Mouse (Mus musculus) heart, embryonic 16.5 days (tissue): ENCODE measurements around the gene Zfp704. TPM values are rescaled to one million over a fixed set of nuclear protein-coding genes. Genes with fewer than 3 reads are reported as not detected.

ENCODE experiments used
- ATAC-seq: fragments of 200-750 bp; cut with Nextera tagmentation; replicated peaks from 2 replicates; pipeline ENCODE4 v1.8.0; 2017; ENCODE audit warnings: moderate number of reproducible peaks; ENCODE audit not compliant: insufficient read depth, low FRiP score; ENCODE audit errors: extremely low read depth
- H3K27ac ChIP-seq: fragments of 300-500 bp; sonication (generic); 2 replicates; pipeline ENCODE4 v1.5.1; 2014; ENCODE audit warnings: mild to moderate bottlenecking, low read length, control low read depth, moderate library complexity
- H3K27me3 ChIP-seq: fragments of 300-500 bp; sonication (generic); 2 replicates; pipeline ENCODE4 v1.6.1; 2014; ENCODE audit warnings: low read length, mixed read lengths; ENCODE audit not compliant: control insufficient read depth, insufficient read depth
- H3K36me3 ChIP-seq: fragments of 300-500 bp; sonication (generic); 2 replicates; pipeline ENCODE4 v1.6.1; 2014; ENCODE audit not compliant: control insufficient read depth, insufficient read depth
- H3K4me1 ChIP-seq: fragments of 300-500 bp; sonication (generic); 2 replicates; pipeline ENCODE4 v1.6.1; 2014; ENCODE audit warnings: low read length, mixed read lengths; ENCODE audit not compliant: control insufficient read depth, insufficient read depth
- H3K4me2 ChIP-seq: fragments of 300-500 bp; sonication (generic); 2 replicates; pipeline ENCODE4 v1.6.1; 2014; ENCODE audit warnings: low read depth, mild to moderate bottlenecking, control low read depth, low read length
- H3K4me3 ChIP-seq: fragments of 300-500 bp; sonication (generic); 2 replicates; pipeline ENCODE4 v1.5.1; 2014; ENCODE audit warnings: mild to moderate bottlenecking, control low read depth, low read length
- H3K9ac ChIP-seq: fragments of 300-500 bp; sonication (generic); 2 replicates; pipeline ENCODE4 v1.6.1; 2014; ENCODE audit warnings: low read length, control low read depth
- H3K9me3 ChIP-seq: fragments of 300-500 bp; sonication (generic); replicated peaks from 2 replicates; pipeline ENCODE4 v1.6.1; 2016; ENCODE audit warnings: low read length; ENCODE audit not compliant: control insufficient read depth
- WGBS: fragments of 180-500 bp; shearing (Covaris S2); extraction: QIAGEN DNeasy Blood & Tissue Kit; methylation state at CpG from one replicate; pipeline ENCODE4 v1.1.7; 2014; 5-methylcytosine and 5-hydroxymethylcytosine counted together
- polyA plus RNA-seq: library from polyadenylated mRNA; unstranded; fragments of >200 nt; fragmentation: Nextera tagmentation; extraction: Ambion mirVana; gene quantifications from 2 replicates; pipeline ENCODE4 v1.2.1, GENCODE M21; 2015

Gene Zfp704
- polyA plus RNA-seq, 1 experiment from 2014 or later = 6.0 TPM

GRCm38 (mm10) chr3:9455351-9455750 is 154.5 kb downstream of the Zfp704 start:
- no peaks in the 10 kb centered on the region for H3K9me3 ChIP-seq

GRCm38 (mm10) chr3:9454556-9455330 is 155.1 kb downstream of the Zfp704 start:
- no peak overlapping the region for H3K4me3 ChIP-seq
- H3K4me2 ChIP-seq = no peak overlapping the region
- WGBS = 48% methylated on average over 8 of the region's 8 CpGs
- no peak overlapping the region for H3K27ac ChIP-seq
- ATAC-seq = peak; percentile 45; the same call in 1 of the 2 replicates
- no peaks in the 10 kb centered on the region for H3K27me3 ChIP-seq
- no peaks in the 10 kb centered on the region for H3K36me3 ChIP-seq
- peaks cover 6% of the 10 kb centered on the region for H3K4me1 ChIP-seq
- no peaks in the 10 kb centered on the region for H3K9me3 ChIP-seq
- no peak overlapping the region for H3K9ac ChIP-seq

More at GRCm38 (mm10) chr3:9455351-9455750, 154.5 kb downstream of the Zfp704 start:
- Histone ChIP-seq H3K36me3 (no peaks in the 10 kb centered on the region), H3K9ac (no peak overlapping the region), H3K4me1 (peaks cover 6% of the 10 kb centered on the region), H3K4me2 (no peak overlapping the region), H3K27me3 (no peaks in the 10 kb centered on the region), H3K27ac (no peak overlapping the region), H3K4me3 (no peak overlapping the region)
- no peak for ATAC-seq
- 86% methylated on average over 5 of the region's 5 CpGs for WGBS

DNA sequence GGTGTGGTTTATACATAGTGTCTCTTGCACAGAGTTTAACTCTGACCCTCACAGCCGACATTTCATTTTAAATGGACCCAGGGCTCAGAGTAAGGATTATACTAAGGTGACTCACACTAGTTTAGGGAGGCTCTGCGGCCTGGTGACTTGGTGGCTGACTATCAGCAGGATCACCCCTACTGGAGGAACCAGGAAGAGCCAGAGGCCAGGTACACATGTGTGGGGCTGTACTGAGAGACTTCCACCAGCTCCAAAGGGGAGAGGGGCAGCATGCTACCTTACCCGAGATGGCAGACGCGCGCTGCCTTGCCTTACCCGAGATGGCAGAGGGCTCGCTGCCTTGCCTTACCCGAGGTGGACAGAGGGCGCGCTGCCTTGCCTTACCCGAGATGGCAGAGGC is 159.4 kb downstream of the Zfp704 start:
- 90% methylated on average over 12 of the region's 12 CpGs for WGBS
- H3K4me3 ChIP-seq = no peak overlapping the region
- H3K4me1 ChIP-seq = peaks cover 10% of the 10 kb centered on the region
- H3K27ac ChIP-seq = no peak overlapping the region
- H3K9ac ChIP-seq = no peak overlapping the region
- no peak overlapping the region for H3K4me2 ChIP-seq
- peaks cover 3% of the 10 kb centered on the region; the same call in 1 of the 2 replicates for H3K9me3 ChIP-seq
- no peak for ATAC-seq
- no peaks in the 10 kb centered on the region for H3K27me3 ChIP-seq
- peaks cover 7% of the 10 kb centered on the region for H3K36me3 ChIP-seq

DNA sequence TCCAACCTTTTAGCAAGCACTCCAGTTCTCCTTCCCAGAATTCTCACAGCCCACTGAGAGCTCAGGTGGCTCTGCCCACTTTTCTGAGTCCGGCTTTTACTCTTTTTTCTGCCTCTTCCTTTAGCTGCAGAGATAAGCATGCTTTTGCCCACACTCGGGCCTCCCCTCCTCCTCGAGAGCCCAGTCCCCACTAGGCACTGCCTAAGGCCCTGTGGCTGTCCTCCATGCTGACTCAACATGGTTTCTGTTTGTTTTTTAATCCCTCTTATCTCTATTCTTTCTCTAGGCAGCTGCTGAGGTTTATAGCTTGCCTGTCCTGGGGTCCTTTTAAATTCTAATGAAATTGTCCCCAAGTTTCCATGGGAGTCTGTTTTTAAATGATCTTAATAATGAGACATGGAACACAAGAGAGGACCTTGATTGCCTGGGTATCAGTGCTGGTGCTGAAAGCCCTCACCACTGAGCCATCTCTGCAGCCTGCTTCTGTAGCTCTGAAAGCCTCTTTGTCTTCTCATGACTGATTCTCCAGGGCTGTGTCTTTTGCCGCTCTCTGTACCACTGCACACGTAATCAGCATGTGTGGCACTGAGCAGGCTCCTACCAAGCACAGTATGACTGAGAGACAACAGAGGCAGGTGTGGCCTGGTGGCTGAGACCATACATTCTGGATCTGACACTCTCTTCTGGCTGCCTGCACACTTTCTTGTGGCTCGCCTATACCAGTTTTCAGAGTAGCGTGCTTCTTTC is 160.5 kb downstream of the Zfp704 start:
- 65% methylated on average over 7 of the region's 7 CpGs for WGBS
- H3K27ac ChIP-seq = peak overlapping the region; percentile 40; the same call in 1 of the 2 replicates

DNA sequence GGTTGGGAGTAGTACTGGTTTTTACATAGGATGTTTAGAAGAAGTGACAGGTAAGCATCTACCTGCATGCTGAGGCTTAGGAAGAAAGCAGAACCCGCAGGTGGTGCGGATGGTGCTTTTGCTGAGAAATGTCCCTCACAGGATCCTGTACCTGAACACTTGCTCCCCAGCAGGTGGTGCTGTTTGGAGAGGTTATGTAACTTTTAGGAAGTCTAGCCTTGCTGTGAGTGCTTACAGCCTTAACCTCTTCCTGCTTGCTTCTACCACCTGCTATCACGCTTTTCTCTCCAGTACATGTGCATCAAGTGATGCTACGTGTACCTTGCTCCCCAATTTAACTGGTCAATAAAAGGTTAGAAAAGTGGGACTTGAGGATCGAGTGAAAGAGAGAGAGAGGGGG is 161.3 kb downstream of the Zfp704 start:
- H3K4me3 ChIP-seq = no peak overlapping the region
- H3K9me3 ChIP-seq = peaks cover 3% of the 10 kb centered on the region; the same call in 1 of the 2 replicates
- H3K4me1 ChIP-seq = peaks cover 5% of the 10 kb centered on the region
- WGBS = 91% methylated on average over 5 of the region's 5 CpGs
- no peak overlapping the region for H3K4me2 ChIP-seq
- no peak overlapping the region for H3K27ac ChIP-seq
- H3K27me3 ChIP-seq = no peaks in the 10 kb centered on the region
- no peak overlapping the region for H3K9ac ChIP-seq
- peaks cover 7% of the 10 kb centered on the region for H3K36me3 ChIP-seq
- ATAC-seq = no peak

More for the DNA sequence above, 160.5 kb downstream of the Zfp704 start:
- Histone ChIP-seq H3K36me3 (peaks cover 7% of the 10 kb centered on the region), H3K9ac (no peak overlapping the region), H3K4me3 (no peak overlapping the region), H3K4me1 (peaks cover 5% of the 10 kb centered on the region), H3K27me3 (no peaks in the 10 kb centered on the region), H3K4me2 (no peak overlapping the region), H3K9me3 (peaks cover 3% of the 10 kb centered on the region; the same call in 1 of the 2 replicates)
- ATAC-seq = no peak

DNA sequence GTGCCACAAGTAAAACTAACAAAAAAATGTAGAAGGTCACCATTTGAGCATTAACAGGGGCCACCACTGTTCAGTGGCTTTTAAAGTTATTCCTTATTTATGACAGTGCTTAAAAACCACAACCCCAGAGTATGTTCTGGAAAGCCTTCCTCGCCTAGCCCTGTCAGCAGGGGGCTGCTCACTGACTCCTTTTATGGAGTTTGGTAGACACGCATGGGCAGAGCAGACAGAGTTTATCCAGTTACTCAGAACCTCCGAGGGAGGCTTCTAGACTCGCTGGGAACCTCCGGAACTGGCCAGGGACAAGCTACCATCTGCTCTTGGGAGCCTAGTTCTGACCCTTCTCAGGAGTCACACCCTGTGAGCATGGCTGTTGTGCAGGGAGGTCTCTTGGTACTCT is 165.3 kb downstream of the Zfp704 start:
- Histone ChIP-seq H3K4me3 (no peak overlapping the region), H3K9me3 (peaks cover 3% of the 10 kb centered on the region; the same call in 1 of the 2 replicates), H3K4me2 (no peak overlapping the region), H3K27ac (no peak overlapping the region), H3K9ac (no peak overlapping the region), H3K36me3 (peaks cover 7% of the 10 kb centered on the region), H3K4me1 (peaks cover 36% of the 10 kb centered on the region), H3K27me3 (no peaks in the 10 kb centered on the region)
- WGBS = 66% methylated on average over 5 of the region's 5 CpGs
- ATAC-seq = no peak

DNA sequence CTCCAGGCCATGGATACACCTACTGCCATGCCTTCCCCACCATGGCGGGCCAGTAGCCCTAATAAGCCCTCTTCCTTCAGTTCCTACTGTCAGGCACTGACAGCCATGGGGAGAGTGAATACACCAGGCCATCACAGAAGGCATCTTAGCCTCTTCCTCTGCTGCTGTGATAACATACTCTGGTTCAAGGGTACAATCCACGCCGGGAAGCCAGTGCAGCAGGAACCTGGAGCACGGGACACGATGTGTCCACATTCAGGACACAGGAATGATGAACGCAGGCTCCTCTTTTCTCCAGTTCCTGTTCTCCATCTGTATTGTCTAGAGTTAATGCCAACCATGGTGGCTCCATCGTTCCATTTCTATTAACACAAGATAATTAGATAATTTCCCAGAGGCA is 165.9 kb downstream of the Zfp704 start:
- Histone ChIP-seq H3K9ac (no peak overlapping the region), H3K4me1 (peaks cover 36% of the 10 kb centered on the region), H3K27ac (peak overlapping the region; percentile 64; the same call in 1 of the 2 replicates), H3K36me3 (peaks cover 7% of the 10 kb centered on the region), H3K4me2 (no peak overlapping the region), H3K4me3 (no peak overlapping the region), H3K27me3 (no peaks in the 10 kb centered on the region), H3K9me3 (peaks cover 3% of the 10 kb centered on the region; the same call in 1 of the 2 replicates)
- no peak for ATAC-seq
- 90% methylated on average over 7 of the region's 7 CpGs for WGBS

- Histone ChIP-seq H3K4me2 (no peak overlapping the region), H3K9ac (no peak overlapping the region), H3K36me3 (peaks cover 7% of the 10 kb centered on the region), H3K4me1 (peaks cover 36% of the 10 kb centered on the region), H3K27ac (peak overlapping the region; percentile 96), H3K4me3 (no peak overlapping the region), H3K27me3 (no peaks in the 10 kb centered on the region), H3K9me3 (peaks cover under 1% of the 10 kb centered on the region; the same call in 1 of the 2 replicates)
- 54% methylated on average over 2 of the region's 2 CpGs for WGBS
- ATAC-seq = no peak
These were observed 166.4 kb downstream of the Zfp704 start for GRCm38 (mm10) chr3:9443476-9443875.
